Mouse (Mus musculus): ENCODE results near the gene Sorbs1. TPM values are rescaled to one million over a fixed set of nuclear protein-coding genes. Genes with fewer than 3 reads are reported as not detected.

The Sorbs1 gene
- polyA plus RNA-seq, 1 experiment from 2014 or later: 90.6 TPM

DNA sequence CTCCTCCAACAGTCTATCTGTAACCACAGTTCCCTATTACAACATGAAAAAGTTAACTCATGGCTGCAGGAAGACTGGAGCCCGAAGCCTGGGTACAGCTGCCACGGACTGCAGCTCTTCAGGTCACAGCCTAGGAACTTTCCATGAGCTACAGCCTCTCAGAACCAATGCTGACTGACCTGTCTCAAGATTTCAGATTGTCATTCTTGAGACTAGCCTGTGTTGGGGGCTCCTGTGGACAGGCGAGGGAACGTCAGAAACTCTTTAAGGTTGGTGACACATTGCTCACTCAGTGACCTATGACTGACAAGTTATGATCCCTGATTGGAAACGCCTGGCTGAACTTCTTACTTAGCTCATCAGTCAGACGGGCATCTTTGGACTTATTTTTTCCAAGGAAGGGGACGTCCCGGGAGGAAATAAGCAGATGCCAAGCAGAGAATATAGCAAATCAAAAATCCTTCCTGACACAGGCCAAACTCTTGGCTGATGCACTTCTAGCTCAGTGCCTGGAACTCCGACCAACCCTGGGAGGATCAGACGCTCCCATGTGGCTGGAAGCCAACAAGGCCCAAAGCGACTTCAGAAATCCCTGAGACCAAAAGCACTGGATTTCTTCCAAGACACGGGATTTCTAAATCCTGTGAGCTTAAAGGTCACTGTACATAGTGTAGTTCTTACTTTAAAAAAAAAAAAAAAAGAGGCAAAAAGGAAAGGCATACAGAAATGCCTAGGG is 76.9 kb downstream of the Sorbs1 start:
- H3K4me1 ChIP-seq (ENCODE audit: control insufficient read depth, insufficient read depth, low read length): peaks cover 71% of the 10 kb centered on the region
- no peaks in the 10 kb centered on the region for H3K9me3 ChIP-seq (replicated peaks; ENCODE audit: control insufficient read depth, low read length)
- no peaks in the 10 kb centered on the region for H3K36me3 ChIP-seq (ENCODE audit: control insufficient read depth, insufficient read depth, low read length)
- WGBS (ENCODE audit: insufficient replicate concordance): 54% methylated on average over 12 of the region's 12 CpGs
- no peaks in the 10 kb centered on the region for H3K27me3 ChIP-seq (ENCODE audit: control insufficient read depth, insufficient read depth, low read length)
- no peak overlapping the region for H3K4me2 ChIP-seq
- no peak for ATAC-seq (replicated peaks; ENCODE audit: insufficient number of reproducible peaks, low FRiP score, low TSS enrichment)
- no peak overlapping the region for H3K4me3 ChIP-seq (ENCODE audit: low read depth, low read length)
- no peak overlapping the region for H3K9ac ChIP-seq (ENCODE audit: low read depth, low read length)
- H3K27ac ChIP-seq (ENCODE audit: low read depth, low read length): peak overlapping the region; percentile 76

DNA sequence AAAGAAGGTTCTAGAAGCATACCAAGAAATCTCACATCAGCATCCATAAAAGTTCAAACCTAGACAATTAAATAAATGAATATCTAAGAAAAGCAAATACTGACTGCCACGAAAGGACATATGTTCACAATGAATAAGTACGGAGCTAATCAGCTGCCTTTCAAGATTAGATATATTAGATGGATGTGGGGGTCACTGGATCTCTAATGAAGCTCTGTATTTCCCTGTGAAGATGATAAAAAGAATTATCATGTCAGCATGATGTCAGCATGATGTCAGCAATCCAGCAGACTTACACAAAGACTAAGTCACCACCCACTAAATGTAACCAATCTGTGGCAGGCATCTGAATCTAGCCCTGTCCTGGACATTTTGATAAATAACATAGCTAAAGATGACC is 77.8 kb downstream of the Sorbs1 start:
- H3K9me3 ChIP-seq (replicated peaks; ENCODE audit: control insufficient read depth, low read length): no peaks in the 10 kb centered on the region
- H3K9ac ChIP-seq (ENCODE audit: low read depth, low read length): no peak overlapping the region
- H3K27ac ChIP-seq (ENCODE audit: low read depth, low read length): peak overlapping the region; percentile 79; the same call in 1 of the 2 replicates
- no peaks in the 10 kb centered on the region for H3K36me3 ChIP-seq (ENCODE audit: control insufficient read depth, insufficient read depth, low read length)
- H3K4me2 ChIP-seq: no peak overlapping the region
- H3K27me3 ChIP-seq (ENCODE audit: control insufficient read depth, insufficient read depth, low read length): no peaks in the 10 kb centered on the region
- H3K4me1 ChIP-seq (ENCODE audit: control insufficient read depth, insufficient read depth, low read length): peaks cover 66% of the 10 kb centered on the region
- WGBS (ENCODE audit: insufficient replicate concordance): 82% methylated on average over 2 of the region's 2 CpGs
- H3K4me3 ChIP-seq (ENCODE audit: low read depth, low read length): no peak overlapping the region
- ATAC-seq (replicated peaks; ENCODE audit: insufficient number of reproducible peaks, low FRiP score, low TSS enrichment): no peak

GRCm38 (mm10) chr19:40435045-40435444 is 78.5 kb downstream of the Sorbs1 start:
- H3K4me2 ChIP-seq: no peak overlapping the region
- H3K9me3 ChIP-seq (replicated peaks; ENCODE audit: control insufficient read depth, low read length): no peaks in the 10 kb centered on the region
- H3K36me3 ChIP-seq (ENCODE audit: control insufficient read depth, insufficient read depth, low read length): no peaks in the 10 kb centered on the region
- peak overlapping the region; percentile 79 for H3K27ac ChIP-seq (ENCODE audit: low read depth, low read length)
- no peaks in the 10 kb centered on the region for H3K27me3 ChIP-seq (ENCODE audit: control insufficient read depth, insufficient read depth, low read length)
- WGBS (ENCODE audit: insufficient replicate concordance): 55% methylated on average over 7 of the region's 7 CpGs
- no peak overlapping the region for H3K4me3 ChIP-seq (ENCODE audit: low read depth, low read length)
- ATAC-seq (replicated peaks; ENCODE audit: insufficient number of reproducible peaks, low FRiP score, low TSS enrichment): no peak
- peaks cover 62% of the 10 kb centered on the region for H3K4me1 ChIP-seq (ENCODE audit: control insufficient read depth, insufficient read depth, low read length)
- no peak overlapping the region for H3K9ac ChIP-seq (ENCODE audit: low read depth, low read length)

DNA sequence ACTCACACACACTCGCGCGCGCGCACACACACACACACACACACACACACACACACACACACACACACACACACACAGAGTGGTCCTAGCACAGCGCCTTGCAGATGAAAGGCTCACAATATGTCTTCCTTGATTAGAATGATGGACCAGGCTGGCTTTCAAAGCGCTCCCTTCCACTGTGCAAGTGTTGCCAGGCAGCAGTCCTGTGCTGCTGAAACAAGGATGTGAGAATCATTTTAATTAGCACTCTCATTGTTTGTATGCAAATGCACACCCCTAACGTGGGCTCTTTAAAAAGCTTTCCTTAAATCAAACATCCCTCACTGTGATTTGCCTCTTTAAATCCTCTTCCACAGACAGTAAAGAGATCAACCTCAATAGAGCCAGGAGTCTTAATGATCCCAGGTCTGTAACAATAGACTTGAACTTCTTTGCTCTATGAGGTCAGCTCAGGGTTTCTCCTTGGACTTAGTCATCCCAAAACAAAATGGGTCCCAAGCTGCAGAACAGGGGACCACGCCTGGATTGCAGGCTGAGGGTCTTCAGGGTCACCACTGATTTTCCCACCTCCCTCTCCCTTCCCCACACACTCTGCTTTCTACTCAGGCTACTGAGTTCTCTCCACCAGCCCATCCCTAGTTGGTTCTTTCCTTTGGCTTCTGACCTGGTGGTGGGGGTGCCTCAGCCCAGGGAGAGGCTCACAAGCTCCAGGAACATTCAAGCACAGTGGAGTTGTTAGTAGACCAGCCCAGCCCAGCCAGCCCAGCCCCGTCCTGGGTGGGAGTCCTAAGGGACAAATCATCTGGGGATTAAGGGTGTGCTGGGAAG is 79.3 kb downstream of the Sorbs1 start:
- peaks cover 70% of the 10 kb centered on the region for H3K4me1 ChIP-seq (ENCODE audit: control insufficient read depth, insufficient read depth, low read length)
- H3K9ac ChIP-seq (ENCODE audit: low read depth, low read length): no peak overlapping the region
- ATAC-seq (replicated peaks; ENCODE audit: insufficient number of reproducible peaks, low FRiP score, low TSS enrichment): no peak
- H3K9me3 ChIP-seq (replicated peaks; ENCODE audit: control insufficient read depth, low read length): no peaks in the 10 kb centered on the region
- peak overlapping the region; percentile 79 for H3K27ac ChIP-seq (ENCODE audit: low read depth, low read length)
- H3K4me2 ChIP-seq: no peak overlapping the region
- no peak overlapping the region for H3K4me3 ChIP-seq (ENCODE audit: low read depth, low read length)
- H3K36me3 ChIP-seq (ENCODE audit: control insufficient read depth, insufficient read depth, low read length): no peaks in the 10 kb centered on the region
- WGBS (ENCODE audit: insufficient replicate concordance): 88% methylated on average over 10 of the region's 10 CpGs
- H3K27me3 ChIP-seq (ENCODE audit: control insufficient read depth, insufficient read depth, low read length): no peaks in the 10 kb centered on the region

DNA sequence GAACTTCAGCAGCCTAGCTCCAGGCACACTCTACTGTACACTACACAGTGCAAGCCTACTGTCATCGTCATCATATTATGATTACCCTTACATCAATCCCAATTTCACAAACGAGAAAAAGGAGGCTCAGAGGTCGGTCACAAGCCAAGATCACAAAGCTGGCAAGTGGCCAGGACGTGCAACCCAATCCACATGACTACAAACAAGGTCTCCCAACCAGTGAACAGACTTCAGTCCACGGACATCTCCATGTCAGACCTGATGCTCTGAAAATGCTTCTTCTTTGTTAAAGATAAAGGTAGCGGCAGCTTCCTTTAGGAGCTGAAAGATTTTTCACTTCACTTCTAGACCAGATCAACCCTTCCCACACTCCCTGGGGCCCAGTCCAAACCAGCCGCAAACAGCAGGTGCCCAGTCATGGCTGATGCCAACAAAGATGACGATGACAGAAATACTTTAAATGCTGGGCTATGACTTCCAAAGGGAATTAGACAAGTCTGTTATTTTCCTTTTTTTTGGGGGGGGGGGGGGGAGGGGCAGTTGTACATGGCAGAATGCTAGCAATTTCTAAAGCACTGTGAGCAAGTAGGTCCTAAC is 80.2 kb downstream of the Sorbs1 start:
- Histone ChIP-seq H3K9ac (ENCODE audit: low read depth, low read length) (no peak overlapping the region), H3K4me3 (ENCODE audit: low read depth, low read length) (no peak overlapping the region), H3K4me2 (no peak overlapping the region), H3K36me3 (ENCODE audit: control insufficient read depth, insufficient read depth, low read length) (no peaks in the 10 kb centered on the region), H3K27me3 (ENCODE audit: control insufficient read depth, insufficient read depth, low read length) (no peaks in the 10 kb centered on the region), H3K27ac (ENCODE audit: low read depth, low read length) (no peak overlapping the region), H3K9me3 (replicated peaks; ENCODE audit: control insufficient read depth, low read length) (no peaks in the 10 kb centered on the region), H3K4me1 (ENCODE audit: control insufficient read depth, insufficient read depth, low read length) (peaks cover 66% of the 10 kb centered on the region)
- ATAC-seq (replicated peaks; ENCODE audit: insufficient number of reproducible peaks, low FRiP score, low TSS enrichment): no peak
- WGBS (ENCODE audit: insufficient replicate concordance): 73% methylated on average over 8 of the region's 8 CpGs

DNA sequence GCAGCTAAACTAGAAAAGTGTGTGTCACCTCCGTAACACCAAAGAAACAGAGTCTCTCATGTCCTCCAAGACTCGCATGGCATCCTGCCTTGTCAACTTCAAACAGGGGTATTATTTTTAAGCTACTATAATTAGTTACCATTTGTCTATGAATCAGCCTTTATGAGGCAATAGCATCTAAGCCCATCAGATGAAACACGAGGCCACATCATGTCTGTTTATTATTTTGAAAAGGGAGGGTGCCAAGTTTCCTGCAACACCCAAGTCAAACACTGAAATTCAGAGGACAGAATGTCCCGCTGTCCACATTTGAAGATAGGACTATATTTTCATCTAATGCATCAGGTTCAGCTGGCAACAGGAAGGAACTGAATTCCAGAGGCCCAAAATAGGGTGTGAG is 81.6 kb downstream of the Sorbs1 start:
- Histone ChIP-seq H3K4me3 (ENCODE audit: low read depth, low read length) (no peak overlapping the region), H3K4me1 (ENCODE audit: control insufficient read depth, insufficient read depth, low read length) (peaks cover 52% of the 10 kb centered on the region), H3K9me3 (replicated peaks; ENCODE audit: control insufficient read depth, low read length) (no peaks in the 10 kb centered on the region), H3K36me3 (ENCODE audit: control insufficient read depth, insufficient read depth, low read length) (no peaks in the 10 kb centered on the region), H3K27me3 (ENCODE audit: control insufficient read depth, insufficient read depth, low read length) (no peaks in the 10 kb centered on the region), H3K27ac (ENCODE audit: low read depth, low read length) (no peak overlapping the region), H3K9ac (ENCODE audit: low read depth, low read length) (no peak overlapping the region), H3K4me2 (no peak overlapping the region)
- no peak for ATAC-seq (replicated peaks; ENCODE audit: insufficient number of reproducible peaks, low FRiP score, low TSS enrichment)
- WGBS (ENCODE audit: insufficient replicate concordance): 74% methylated on average over 4 of the region's 4 CpGs

DNA sequence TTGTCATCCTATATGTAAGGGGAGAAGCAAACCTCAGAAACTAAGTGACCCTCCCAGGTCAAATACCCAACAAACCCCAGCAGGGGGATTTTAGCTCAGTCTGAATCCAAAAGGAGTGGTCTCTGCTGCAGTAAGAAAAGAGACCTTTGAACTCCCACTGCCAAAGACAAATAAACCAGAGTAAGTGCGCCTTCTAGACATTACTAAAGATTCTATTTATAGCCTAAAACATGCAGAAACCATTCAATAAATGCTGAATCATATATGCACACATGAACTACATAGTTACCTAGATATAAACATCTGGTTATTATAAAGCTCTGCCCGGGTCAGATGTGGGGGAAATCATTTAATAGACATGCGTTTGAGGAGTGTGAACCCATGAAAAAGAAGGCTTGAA is 84.0 kb downstream of the Sorbs1 start:
- WGBS (ENCODE audit: insufficient replicate concordance): 73% methylated on average over 3 of the region's 3 CpGs
- no peak for ATAC-seq (replicated peaks; ENCODE audit: insufficient number of reproducible peaks, low FRiP score, low TSS enrichment)
- Histone ChIP-seq H3K4me3 (ENCODE audit: low read depth, low read length) (no peak overlapping the region), H3K4me2 (no peak overlapping the region), H3K27me3 (ENCODE audit: control insufficient read depth, insufficient read depth, low read length) (no peaks in the 10 kb centered on the region), H3K27ac (ENCODE audit: low read depth, low read length) (no peak overlapping the region; the same call in 1 of the 2 replicates), H3K9ac (ENCODE audit: low read depth, low read length) (no peak overlapping the region), H3K9me3 (replicated peaks; ENCODE audit: control insufficient read depth, low read length) (no peaks in the 10 kb centered on the region), H3K4me1 (ENCODE audit: control insufficient read depth, insufficient read depth, low read length) (peaks cover 46% of the 10 kb centered on the region), H3K36me3 (ENCODE audit: control insufficient read depth, insufficient read depth, low read length) (no peaks in the 10 kb centered on the region)

DNA sequence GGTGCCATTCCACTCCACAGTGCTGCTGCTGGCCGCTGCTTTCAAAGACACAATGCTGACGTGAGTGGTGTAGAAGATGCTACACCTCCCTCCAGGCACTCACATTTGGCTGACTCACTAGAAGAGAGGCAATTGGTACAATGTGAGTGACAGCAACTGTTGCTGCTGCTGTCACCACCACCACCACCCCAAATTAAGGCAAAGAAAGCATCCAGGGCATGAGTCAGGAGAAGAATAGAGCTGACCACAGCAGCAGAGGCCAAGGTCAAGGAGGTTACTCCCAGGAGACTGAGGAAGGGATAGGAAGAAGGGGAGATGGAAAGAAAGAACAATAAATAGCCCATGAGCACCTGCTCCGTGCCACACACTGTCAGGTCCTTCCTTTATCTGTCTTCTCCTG is 84.4 kb downstream of the Sorbs1 start:
- Histone ChIP-seq H3K9me3 (replicated peaks; ENCODE audit: control insufficient read depth, low read length) (no peaks in the 10 kb centered on the region), H3K4me3 (ENCODE audit: low read depth, low read length) (no peak overlapping the region), H3K27ac (ENCODE audit: low read depth, low read length) (no peak overlapping the region), H3K4me2 (no peak overlapping the region), H3K36me3 (ENCODE audit: control insufficient read depth, insufficient read depth, low read length) (no peaks in the 10 kb centered on the region), H3K4me1 (ENCODE audit: control insufficient read depth, insufficient read depth, low read length) (peaks cover 42% of the 10 kb centered on the region), H3K9ac (ENCODE audit: low read depth, low read length) (no peak overlapping the region), H3K27me3 (ENCODE audit: control insufficient read depth, insufficient read depth, low read length) (no peaks in the 10 kb centered on the region)
- ATAC-seq (replicated peaks; ENCODE audit: insufficient number of reproducible peaks, low FRiP score, low TSS enrichment): no peak
- WGBS (ENCODE audit: insufficient replicate concordance): 49% methylated on average over 3 of the region's 3 CpGs

All from heart, embryonic 11.5 days (tissue).